Mouse (Mus musculus): ENCODE results near the gene Rnf11.

- TF ChIP-seq NELFE (IDR thresholded peaks at IDR 0.05; ENCODE audit: low read depth, low read length) (no peak), SIN3A (IDR thresholded peaks at IDR 0.05; ENCODE audit: low read length) (no peak), USF1 (IDR thresholded peaks at IDR 0.05; ENCODE audit: low read depth, low read length) (no peak), CTCF (conservative IDR thresholded peaks at IDR 0.05 in 1 of 2, IDR thresholded peaks at IDR 0.05 in 1 of 2; ENCODE audit: low read depth in 2 of 2, low read length in 2 of 2) (no peak), MAX (IDR thresholded peaks at IDR 0.05; ENCODE audit: low read length) (no peak), MAZ (IDR thresholded peaks at IDR 0.05; ENCODE audit: low read depth, low read length) (no peak), MXI1 (IDR thresholded peaks at IDR 0.05; ENCODE audit: low read depth, low read length) (no peak), CHD2 (IDR thresholded peaks at IDR 0.05; ENCODE audit: low read length) (no peak), EP300 (IDR thresholded peaks at IDR 0.05; ENCODE audit: low read length) (no peak), POLR2A (IDR thresholded peaks at IDR 0.05; ENCODE audit: low read depth, low read length) (no peak), KAT2A (IDR thresholded peaks at IDR 0.05; ENCODE audit: insufficient replicate concordance, low read length) (no peak), ZMIZ1 (IDR thresholded peaks at IDR 0.05; ENCODE audit: low read depth, low read length) (no peak), RAD21 (IDR thresholded peaks at IDR 0.05; ENCODE audit: low read depth, low read length) (no peak), ETS1 (conservative IDR thresholded peaks at IDR 0.05; ENCODE audit: low read depth, low read length) (no peak)
Measured at GRCm38 (mm10) chr4:109481424-109481823, 3.1 kb downstream of the Rnf11 start.

Measured in CH12.LX (cell line).